Mouse (Mus musculus): ENCODE measurements at regions not wholly inside any gene's neighbourhood (a gene's known extent, or its start where the extent isn't known, plus 50 kb on each side); places are given as distances from the start of the nearest gene placed in this dataset.

DNA sequence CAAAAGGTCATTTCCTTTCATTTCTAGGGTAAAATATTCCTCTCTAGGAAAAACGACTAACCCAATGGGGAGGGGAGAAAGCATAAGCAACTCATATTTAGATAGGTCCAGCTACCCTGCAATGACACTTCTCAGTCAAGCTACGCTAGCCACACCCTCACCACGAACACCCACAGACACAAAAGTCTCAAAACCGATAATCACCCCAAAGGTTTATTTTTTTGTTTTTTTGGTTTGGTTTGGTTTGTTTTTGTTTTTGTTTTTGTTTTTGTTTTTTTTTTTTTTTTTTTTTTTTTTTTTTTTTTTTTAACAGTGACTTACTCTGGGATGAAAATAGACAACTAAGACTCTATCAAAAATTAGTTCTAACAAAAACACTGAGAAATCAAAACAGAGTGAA, 196.3 kb upstream of the Atp2b1 start:
- DNase-seq (ENCODE audit: low spot score), result no peak

DNA sequence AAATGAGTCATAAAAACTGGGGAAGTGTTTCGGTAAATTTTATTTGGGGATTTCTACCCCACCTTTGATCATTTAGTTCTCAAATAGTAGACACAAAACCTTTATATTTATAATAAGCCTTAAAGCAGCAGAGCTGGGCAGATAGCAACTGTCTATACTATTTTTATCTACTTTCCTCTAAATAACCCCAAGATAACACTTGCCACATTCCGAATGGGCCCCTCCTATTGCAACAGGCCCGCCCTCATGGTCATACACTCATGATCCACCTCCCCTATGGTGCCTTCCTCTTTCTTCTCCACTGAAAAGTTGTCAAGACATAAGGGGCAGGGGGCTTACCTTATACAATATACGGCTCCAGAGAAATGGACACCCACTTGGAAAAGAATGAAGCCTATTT, 195.5 kb upstream of the Atp2b1 start:
- DNase-seq (ENCODE audit: low spot score), result no peak

DNA sequence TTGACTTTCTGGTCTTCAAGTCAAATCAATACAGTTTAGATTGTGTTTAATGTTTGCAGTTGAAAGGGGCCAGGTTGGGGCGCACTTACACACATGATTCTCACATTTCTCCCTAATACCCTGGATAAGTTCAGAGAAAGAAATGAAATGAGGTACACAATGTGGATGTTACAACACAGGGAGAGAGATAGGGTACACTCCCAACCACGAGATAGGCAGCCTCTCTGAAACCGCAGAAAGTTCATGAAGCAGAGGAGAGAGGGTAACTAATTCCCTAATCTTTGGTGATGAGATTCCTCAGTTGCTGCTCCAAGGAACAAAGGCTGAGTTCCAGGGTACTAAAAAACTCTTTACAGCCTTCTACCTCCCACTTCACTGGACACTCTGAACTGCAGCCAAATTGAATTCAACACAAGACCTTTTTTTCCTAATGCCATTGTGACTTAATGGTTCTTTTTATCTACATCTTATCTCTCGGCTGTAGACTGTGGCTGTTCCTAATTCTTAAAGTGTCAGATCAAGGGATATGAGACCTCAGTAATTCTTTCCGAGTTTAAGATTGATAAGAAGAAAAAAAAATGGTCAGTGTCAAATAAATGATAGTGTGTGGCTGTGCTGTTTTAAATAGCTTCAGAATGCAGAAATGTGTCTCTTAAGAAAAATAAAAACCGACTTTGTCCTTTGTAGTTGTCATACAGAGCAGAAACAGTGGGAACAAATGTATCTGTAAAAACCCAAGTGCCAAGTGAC, 193.8 kb upstream of the Atp2b1 start:
- no peak for DNase-seq (ENCODE audit: low spot score)

DNA sequence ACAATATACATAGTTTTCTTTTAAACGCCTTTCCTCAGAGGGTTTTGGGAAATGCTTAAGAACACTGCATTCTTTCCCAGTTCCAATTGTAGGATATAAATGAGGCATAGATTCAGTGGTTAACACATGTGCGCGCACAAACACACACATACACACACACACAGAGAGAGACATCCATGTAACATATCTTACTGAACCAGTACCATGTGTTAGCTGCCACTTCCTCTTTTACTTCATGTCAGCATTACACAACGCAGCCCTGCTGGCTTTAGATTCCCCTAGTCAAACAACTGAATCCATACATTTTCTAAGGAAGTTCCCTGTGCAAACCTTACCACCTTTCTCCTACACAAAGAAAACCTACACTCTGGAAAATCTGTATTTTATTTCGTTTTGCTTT, 189.1 kb upstream of the Atp2b1 start:
- DNase-seq (ENCODE audit: low spot score), result no peak

DNA sequence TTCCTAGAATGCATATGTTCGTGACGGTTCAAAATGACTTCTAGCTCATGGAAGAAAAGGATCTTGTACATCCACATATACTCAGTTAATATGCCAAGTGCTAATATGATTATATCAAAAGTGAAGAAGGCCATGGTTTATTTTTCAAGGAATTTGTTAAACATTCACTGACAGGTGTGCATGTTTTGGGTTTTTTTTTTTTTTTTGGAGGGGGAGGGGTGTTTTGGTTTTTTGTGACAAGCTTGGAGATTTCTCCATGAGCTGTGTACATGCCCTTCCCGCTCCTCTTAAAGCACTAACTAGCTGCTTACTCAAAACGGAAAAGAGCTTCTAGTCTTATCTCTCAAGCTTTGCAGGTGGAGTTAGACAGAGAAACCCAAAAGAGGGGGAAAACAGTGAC, 187.1 kb upstream of the Atp2b1 start:
- no peak for DNase-seq (ENCODE audit: low spot score)

DNA sequence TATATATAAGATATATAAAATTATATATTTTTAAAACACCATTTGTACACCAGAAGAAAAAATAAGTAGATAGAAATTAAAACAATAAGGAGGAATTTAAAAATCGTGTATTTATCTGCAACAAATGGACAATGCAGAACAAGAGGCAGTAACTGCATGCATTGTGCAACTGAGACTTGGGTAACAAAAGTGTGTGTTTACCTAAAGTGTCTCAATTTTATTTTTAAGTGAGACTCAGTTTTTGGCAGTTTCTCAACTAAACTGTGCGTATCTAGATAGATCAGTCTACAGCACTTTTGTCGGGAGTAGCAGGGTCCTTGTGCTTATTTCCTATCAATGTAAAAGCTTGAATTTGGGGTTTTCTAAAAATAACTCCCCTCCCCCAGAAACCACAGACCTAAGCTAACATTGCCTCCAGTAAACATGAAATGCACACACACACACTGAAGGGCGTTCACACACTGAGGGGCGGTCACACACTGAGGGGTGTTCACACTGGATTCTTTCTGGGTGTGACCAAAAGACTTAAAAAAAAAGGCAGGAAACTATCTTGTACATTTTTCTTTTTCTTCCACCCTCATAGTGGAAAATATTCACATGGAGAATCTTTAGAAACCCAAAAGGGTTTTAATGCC, 185.7 kb upstream of the Atp2b1 start:
- no peak for DNase-seq (ENCODE audit: low spot score)

DNA sequence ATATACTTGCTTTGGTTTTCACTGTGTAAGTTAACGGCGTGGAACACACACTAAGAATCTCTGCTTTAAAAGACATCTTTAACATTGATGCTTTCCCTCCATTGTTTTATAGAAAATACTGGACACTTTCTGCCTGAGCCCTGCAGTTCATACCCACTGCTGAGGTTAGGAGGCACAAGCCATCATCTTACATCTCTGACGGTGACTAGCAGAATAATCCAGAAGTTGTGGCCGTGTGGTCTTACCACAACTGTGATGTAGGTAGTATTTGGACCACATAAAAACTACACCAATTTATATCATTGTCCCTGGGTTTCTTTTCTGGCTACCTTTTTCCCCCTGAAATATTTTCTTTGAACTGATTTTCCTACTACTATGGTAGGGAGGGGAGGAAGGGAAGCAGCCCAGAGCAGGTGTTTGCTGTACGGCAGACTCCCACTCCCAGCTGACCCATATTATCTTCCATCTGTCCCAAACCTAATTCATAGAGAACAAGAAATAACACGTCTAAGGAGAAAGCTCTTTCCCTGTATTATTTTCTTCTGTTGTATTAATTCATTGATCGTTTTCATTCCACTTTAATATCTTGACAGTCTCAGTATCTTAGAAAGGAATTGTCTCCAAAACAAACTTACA, 180.1 kb upstream of the Atp2b1 start:
- DNase-seq (ENCODE audit: low spot score), result no peak

DNA sequence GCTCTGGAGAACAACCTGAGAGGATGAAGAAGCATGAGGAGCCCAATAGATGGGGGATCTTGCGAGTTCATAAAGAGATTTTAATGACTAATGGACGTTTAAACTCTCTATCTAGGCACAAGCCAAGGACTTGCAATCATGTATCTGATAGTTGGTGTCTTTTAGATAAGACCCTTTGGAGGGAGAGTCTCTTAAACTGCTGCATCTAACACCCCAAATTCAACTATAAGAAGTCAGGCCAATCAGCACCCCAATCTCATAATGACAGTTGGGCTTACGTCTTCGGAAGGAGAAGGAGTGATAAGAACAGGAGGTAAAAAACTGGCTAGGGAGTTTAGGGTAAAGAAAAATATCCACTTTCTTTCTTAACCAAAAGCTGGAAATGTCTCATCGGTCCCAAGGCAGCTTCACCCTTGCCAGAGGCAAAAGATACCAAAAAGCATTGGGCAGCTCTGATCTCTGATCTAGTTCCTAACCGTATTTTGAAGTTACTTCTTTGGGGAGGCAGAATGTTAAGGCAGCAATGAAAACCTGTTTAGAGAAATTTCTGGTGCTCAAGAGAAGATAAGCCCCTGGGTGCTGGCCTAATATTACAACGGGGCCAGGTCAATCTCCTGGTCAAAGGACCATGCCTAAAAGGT, 173.6 kb upstream of the Atp2b1 start:
- DNase-seq (ENCODE audit: low spot score), result no peak

DNA sequence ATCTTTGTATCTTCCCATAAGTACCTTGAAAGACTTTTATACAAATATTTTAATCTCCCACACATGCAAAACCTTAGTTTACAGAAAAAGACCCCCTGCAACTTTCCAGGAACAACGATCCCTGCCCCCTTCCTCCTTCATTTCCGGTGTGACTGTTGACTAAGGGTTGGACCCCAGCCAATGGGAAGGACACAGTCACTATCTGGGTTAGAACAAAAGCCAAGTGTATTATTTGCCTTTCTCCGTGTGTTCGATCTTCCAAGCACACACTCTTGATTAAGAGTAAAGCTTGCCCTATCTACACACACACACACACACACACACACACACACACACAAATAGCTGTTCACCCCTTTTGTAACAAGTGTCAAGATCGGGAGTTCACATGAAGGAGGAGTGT, 172.8 kb upstream of the Atp2b1 start:
- no peak for DNase-seq (ENCODE audit: low spot score)

DNA sequence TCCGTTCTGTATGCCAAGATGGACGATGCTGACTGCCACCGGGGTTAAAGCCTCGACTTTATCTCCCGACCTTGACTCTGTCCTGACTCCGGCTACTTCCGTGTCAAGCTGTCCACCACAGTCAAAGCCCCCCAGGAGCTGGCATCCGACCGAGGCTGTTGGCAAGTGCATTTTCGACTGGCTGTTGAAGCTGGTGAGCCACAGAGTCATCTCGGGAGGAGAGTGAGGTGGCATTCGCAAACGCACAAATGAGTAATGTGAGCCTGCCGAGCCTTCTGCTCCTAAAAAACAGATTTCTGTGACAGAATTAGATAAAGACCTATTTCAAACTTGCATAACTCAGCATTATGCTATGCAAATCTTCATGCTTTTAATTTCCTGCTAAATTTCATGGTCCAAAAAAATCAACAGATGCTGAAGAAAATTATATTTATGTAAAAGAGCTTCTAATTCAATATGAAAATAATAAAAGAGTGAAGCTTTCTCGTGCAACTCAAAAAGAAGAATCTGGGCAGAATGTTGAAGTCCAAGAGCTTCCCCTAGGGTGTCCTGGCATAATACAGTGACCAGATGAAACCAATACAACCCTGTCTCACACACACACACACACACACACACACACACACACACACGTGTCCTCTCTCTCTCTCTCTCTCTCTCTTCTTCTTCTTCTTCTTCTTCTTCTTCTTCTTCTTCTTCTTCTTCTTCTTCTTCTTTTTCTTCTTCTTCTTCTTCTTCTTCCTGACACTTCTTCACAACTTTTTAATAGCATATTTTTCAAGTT, 171.2 kb upstream of the Atp2b1 start:
- DNase-seq (ENCODE audit: low spot score), result no peak

DNA sequence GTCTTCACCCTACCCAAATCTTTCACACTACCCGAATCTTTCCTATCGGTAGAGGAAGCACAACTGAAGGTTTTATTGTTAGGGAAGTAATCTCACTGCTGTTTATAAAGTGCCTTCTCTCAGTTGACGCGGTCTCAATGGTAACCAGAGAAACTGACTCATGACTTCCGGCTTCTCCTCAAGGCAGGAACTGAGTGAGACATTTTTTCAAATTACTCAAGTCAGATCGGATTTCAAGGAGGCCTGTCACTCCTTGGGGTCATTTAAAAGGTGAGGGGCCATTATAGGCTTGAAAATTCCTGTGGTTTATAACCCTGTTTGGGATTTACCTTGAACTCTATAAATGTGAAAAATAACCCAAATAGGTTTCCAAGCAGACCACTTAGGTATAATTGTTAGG, 170.0 kb upstream of the Atp2b1 start:
- DNase-seq (ENCODE audit: low spot score), result peak; percentile 68

DNA sequence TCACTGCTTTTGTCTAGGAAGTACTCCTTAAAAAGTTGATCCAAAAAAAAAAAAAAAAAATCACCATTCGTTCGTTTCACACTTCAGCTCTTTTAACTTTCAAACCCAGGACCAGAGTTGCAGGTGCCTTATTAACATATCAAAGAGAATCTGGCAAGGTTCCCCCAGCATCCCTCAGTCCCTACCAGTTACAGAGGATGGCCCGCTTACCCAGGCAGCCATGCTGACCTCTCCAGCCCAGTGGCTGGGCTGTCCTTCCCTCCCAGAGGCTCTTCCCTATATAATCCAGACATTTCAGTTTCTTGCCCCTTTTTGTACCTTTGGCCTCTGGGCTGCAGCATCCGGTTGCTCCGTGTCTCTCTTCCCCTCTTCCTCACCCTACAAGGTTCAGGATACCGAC, 169.5 kb upstream of the Atp2b1 start:
- DNase-seq (ENCODE audit: low spot score), result no peak

DNA sequence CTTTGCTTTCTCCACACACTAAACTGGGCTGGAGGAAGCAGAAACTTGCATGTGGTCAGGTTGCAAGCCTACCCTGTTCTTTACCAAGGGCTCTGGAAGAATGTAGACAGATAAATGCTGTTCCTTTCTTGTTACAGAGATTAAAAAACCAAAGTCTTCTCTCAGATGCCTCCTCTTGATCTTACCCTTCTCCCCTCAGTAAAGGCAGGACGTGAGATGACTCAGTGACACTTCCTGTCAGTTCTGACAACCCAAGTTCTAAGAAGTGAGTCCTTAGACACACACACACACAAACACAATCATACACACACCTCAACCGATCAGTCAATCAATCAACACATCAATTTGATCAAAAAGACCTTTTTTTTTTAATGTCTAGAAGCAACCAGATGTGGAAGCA, 168.8 kb upstream of the Atp2b1 start:
- DNase-seq (ENCODE audit: low spot score), result no peak

DNA sequence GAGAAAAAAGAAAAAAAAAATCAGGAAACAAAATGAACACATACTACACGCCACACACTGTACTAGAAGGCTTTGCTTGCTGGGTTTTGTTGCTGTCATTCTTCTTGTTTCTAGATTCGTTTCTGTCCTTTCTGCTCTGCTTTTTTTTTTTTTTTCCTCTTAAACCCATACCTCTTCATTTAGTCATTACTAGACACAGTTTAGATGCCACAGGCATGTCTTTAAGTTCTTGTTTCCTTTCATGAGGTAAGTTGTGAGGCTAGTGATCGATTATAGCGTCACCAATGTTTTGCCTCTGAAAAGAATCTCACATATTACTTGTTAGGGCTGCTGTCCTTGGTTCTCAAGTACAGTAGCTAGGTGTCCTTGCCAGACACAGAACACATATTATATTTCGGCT, 168.3 kb upstream of the Atp2b1 start:
- no peak for DNase-seq (ENCODE audit: low spot score)

DNA sequence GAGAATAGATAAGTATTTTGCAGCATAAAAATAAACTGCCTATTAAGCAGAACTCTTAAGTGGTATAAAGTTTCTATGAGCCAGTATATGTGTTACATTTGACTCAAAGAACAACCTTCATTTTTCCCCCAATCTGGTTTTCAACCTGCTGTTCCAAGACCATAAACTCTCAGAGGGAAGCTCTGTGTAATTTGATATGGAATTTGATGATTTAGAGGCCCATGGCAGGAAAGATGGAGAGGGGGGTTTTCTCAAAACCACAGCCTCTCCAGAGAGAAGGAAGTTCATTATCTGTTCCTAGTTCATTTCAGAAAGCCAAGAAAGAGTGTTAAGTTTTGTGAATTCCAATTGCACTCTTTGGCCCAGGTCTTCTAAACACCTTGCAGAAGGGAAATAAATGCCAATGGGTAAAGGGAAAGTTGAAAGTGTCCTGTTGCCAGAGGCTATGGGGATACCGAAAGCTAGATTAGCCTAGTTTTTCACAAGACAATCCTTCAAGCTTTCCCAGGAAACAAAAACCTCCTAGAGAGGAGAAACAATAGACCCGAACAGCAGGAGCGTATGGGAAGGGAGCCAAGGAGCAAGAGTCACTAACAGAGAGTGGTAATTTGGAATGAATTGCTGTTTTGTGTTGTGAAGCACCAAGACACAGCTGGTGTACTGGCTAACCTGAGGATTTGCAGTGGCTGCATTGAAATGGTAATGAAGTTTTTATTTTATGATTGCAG, 165.2 kb upstream of the Atp2b1 start:
- peak; percentile 37 for DNase-seq (ENCODE audit: low spot score)

DNA sequence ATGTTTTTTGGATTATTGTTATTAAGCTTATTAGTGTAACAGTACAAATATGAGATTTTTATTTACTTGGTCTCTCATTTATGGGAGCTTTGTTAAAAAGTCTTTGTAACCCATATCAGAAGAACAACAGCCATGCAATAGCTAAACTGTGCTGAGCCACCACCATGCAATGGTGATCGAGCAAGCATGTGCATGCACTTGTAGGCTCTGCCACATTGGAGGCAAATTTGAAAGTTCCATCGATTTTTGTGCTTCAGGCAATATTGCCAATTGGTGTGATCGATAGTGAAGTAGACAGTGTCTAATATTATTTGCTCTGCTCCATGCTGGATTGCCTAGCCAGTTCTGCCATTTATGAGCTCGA, 164.6 kb upstream of the Atp2b1 start:
- no peak for DNase-seq (ENCODE audit: low spot score)

DNA sequence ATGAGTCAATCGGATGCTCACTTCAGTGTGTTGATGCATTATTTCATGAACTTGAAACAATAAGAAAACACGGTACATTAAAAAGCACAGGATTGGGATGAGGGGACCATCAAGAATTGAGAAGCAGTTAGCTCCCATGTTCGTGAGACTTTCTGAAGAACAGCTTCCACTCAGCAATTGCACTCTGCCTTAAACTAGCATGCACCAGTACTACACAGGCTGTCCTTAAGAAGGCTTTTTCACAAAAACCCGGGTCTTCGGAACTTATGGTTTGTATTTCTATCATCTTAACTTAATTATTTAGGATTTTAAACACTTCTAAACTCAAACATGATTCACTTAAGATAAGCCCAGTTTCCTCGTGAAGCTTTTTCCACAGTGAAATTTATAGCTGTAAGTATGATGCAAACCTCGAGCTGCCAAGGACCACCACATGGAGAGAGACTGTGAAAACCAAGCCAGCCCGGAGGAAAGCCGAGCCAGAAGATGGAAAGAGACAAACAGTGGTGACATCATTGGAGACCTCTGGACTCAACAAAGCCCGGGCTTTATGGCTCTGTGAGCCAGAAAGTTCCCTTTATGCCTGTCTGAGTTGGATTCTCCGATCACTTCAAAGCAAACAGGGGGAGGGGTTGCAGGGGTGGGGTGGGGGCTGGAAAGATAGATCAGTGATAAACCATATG, 162.7 kb upstream of the Atp2b1 start:
- DNase-seq (ENCODE audit: low spot score), result peak; percentile 34

DNA sequence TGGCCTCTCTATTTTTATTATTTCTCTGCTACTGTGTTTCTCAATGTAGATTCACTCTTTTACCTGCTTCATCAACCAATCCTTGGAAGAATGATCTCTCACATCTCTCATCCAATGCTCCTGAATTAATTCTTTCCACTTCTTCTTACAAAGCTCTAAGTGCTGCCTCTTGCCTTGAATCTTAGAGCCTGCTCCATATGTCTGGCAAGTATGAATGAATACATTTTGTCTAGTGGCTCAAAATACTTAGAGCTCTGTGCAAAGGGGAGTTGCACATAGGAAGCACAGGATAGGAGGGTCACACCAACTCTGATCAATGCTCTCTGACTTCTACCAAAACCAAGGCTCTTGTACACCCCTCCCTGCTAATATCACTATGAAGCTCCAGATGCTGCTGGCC, 153.1 kb upstream of the Atp2b1 start:
- DNase-seq (ENCODE audit: low spot score), result no peak

DNA sequence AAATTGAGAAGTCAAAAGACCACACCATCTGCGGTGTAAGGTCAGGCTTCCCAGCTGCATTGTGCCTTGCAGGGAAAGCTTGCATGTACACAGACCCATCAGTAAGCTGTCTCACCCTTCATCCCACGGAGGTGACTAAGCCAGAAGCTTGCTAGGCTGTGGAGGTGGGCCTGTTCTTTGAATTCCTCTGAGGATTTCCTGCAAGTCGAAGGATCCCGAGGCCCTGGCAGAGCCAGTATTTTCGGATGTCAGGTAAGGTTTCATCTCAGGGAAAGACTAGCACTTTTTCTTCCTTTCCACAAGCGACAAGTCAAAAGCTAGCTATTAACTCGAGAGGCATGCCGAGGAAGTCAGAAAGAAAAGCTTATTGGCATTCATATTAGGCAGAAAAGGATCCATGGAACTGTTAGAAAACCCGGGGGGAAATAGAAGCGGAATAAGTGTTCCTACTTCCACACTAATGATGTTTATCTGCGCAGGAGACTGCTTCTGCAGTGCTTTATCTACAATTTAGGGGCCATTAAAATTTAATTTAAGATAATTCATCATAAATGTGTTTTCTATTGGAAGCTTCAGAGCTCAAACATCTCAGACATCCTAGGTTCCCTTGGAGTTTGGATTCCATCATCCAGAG, 148.3 kb upstream of the Atp2b1 start:
- DNase-seq (ENCODE audit: low spot score), result no peak

DNA sequence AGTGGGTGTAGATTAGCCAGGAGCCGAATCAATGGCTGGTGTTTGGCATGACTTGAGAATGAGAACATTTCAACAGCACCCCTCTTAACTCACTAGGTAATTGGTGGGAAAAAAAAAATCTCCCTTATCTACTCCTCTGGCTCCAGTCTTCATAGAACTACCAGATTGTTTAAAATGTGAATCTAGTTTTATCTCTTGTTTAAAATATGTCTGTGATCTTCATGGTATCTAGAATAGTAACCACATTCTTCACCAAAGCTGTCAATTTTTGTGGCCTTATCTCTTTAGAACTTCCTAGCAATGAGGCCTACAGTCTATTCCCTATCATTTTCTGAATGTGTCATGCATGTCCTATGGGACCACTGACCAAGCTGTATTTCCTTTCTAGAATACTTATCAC, 134.4 kb upstream of the Atp2b1 start:
- DNase-seq (ENCODE audit: low spot score), result no peak

DNA sequence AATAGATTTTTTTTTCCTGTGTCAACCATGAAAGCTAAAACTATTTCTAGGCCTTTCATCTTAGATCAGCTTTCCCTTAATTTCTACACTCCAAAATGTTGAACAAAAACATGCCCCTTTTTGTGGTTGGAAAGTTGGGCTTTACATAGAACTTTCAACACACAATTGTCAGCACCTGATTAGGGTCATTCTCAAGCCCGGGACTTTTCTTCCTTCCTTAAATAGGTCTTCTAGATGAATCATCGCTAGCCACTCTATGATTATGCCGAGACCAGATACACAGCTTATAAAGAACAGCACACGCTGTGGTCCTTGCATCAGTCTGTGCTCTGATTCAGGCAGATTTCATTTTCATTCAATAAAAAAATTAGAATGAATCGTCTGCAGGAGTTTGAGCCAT, 133.3 kb upstream of the Atp2b1 start:
- DNase-seq (ENCODE audit: low spot score), result no peak

All from embryo, embryonic 10 days (tissue).